Mouse (Mus musculus): Measurements from ENCODE around the gene Golga7b.

- TF ChIP-seq CTCF (IDR thresholded peaks at IDR 0.05; ENCODE audit: low read depth) = no peak
- no peak for TF ChIP-seq EP300 (IDR thresholded peaks at IDR 0.05; ENCODE audit: low read depth)
These were observed 6.5 kb upstream of the Golga7b start for GRCm38 (mm10) chr19:42240881-42241280.
